Comparison of ENCODE assay signal across 19 mouse cellular contexts in genomic region chr12:92293341-92293720, GRCm38 (mm10).
DNase-seq lines count a peak whose midpoint lies in the region; ATAC-seq lines count a peak whose summit lies in the region.
"Had no signal": no experiment of that assay in that cellular context is flagged by ENCODE, and none has a peak within 500 bp of the region (broad histone marks: within the 10 kb centered on the region; RNA-seq: fewer than 3 reads in every experiment).

No protein-coding gene starts in this region.

- H3K4me1 ChIP-seq in neural tube, embryonic 12.5 days, result peaks cover 8% of the 10 kb centered on the region
- H3K4me1 ChIP-seq in neural tube, embryonic 15.5 days, result peaks cover 8% of the 10 kb centered on the region
- peaks cover 11% of the 10 kb centered on the region for H3K4me1 ChIP-seq in hindbrain, embryonic 13.5 days (replicated peaks)
- peaks cover 20% of the 10 kb centered on the region for H3K4me1 ChIP-seq in midbrain, embryonic 13.5 days (replicated peaks)
- no peaks in the 10 kb centered on the region for H3K4me1 ChIP-seq in intestine, embryonic 16.5 days (ENCODE audit: control insufficient read depth, insufficient read depth, low read length)
- H3K4me1 ChIP-seq: heart, embryonic 15.5 days had no signal

- H3K9me3 ChIP-seq in neural tube, embryonic 12.5 days, result no peaks in the 10 kb centered on the region
- no peaks in the 10 kb centered on the region for H3K9me3 ChIP-seq in neural tube, embryonic 15.5 days (replicated peaks)
- H3K9me3 ChIP-seq in hindbrain, embryonic 13.5 days, result no peaks in the 10 kb centered on the region
- H3K9me3 ChIP-seq in midbrain, embryonic 13.5 days, result no peaks in the 10 kb centered on the region
- no peaks in the 10 kb centered on the region for H3K9me3 ChIP-seq in intestine, embryonic 16.5 days (ENCODE audit: control insufficient read depth, low read length)
- H3K9me3 ChIP-seq: heart, embryonic 15.5 days; limb, embryonic 13.5 days had no signal

- peak overlapping the region; percentile 43 for H3K4me2 ChIP-seq in neural tube, embryonic 12.5 days (replicated peaks)
- no peak overlapping the region for H3K4me2 ChIP-seq in neural tube, embryonic 15.5 days
- no peak overlapping the region for H3K4me2 ChIP-seq in hindbrain, embryonic 13.5 days
- H3K4me2 ChIP-seq in midbrain, embryonic 13.5 days (replicated peaks), result no peak overlapping the region
- no peak overlapping the region for H3K4me2 ChIP-seq in intestine, embryonic 16.5 days (ENCODE audit: low read depth, low read length)
- H3K4me2 ChIP-seq: heart, embryonic 15.5 days; limb, embryonic 13.5 days had no signal

- DNase-seq in kidney, postnatal 14 days, result no peak
- no peak for DNase-seq in MN1 (ENCODE audit: low spot score)
- DNase-seq in spleen, adult 18-20 months, result no peak
- DNase-seq: adrenal gland, postnatal 14 days; cerebellum, adult 18-20 months; gastrocnemius, postnatal 10 days; heart, adult 2 months; kidney, adult 2 months; kidney, postnatal 36 days; layer of hippocampus, adult 9-11 months; lung, postnatal 10 days; right cerebral cortex, postnatal 4 days had no signal

- no peaks in the 10 kb centered on the region for H3K27me3 ChIP-seq in neural tube, embryonic 12.5 days (replicated peaks)
- H3K27me3 ChIP-seq in neural tube, embryonic 15.5 days (replicated peaks), result no peaks in the 10 kb centered on the region
- no peaks in the 10 kb centered on the region for H3K27me3 ChIP-seq in hindbrain, embryonic 13.5 days
- no peaks in the 10 kb centered on the region for H3K27me3 ChIP-seq in midbrain, embryonic 13.5 days
- no peaks in the 10 kb centered on the region for H3K27me3 ChIP-seq in intestine, embryonic 16.5 days (replicated peaks; ENCODE audit: control insufficient read depth, insufficient read depth, low read length)
- H3K27me3 ChIP-seq: heart, embryonic 15.5 days; limb, embryonic 13.5 days had no signal

- H3K4me3 ChIP-seq in neural tube, embryonic 12.5 days, result no peak overlapping the region
- H3K4me3 ChIP-seq in neural tube, embryonic 15.5 days (replicated peaks), result no peak overlapping the region
- H3K4me3 ChIP-seq in hindbrain, embryonic 13.5 days, result no peak overlapping the region
- no peak overlapping the region for H3K4me3 ChIP-seq in midbrain, embryonic 13.5 days (replicated peaks)
- H3K4me3 ChIP-seq in intestine, embryonic 16.5 days (ENCODE audit: low read length), result no peak overlapping the region
- H3K4me3 ChIP-seq: heart, adult 2 months; heart, embryonic 15.5 days; limb, embryonic 13.5 days had no signal

- peak; percentile 42 for ATAC-seq in neural tube, embryonic 12.5 days (ENCODE audit: low FRiP score, low read depth)
- no peak for ATAC-seq in neural tube, embryonic 15.5 days (ENCODE audit: low FRiP score)
- ATAC-seq in hindbrain, embryonic 13.5 days (ENCODE audit: low FRiP score), result 0 out of 2 replicates have a peak, but pooled peaks have one; percentile 27
- ATAC-seq in midbrain, embryonic 13.5 days, result peak; percentile 24; the same call in 1 of the 2 replicates
- no peak for ATAC-seq in intestine, embryonic 16.5 days

- no peak overlapping the region for H3K9ac ChIP-seq in neural tube, embryonic 12.5 days
- no peak overlapping the region for H3K9ac ChIP-seq in neural tube, embryonic 15.5 days (replicated peaks)
- peak overlapping the region; percentile 55; the same call in 1 of the 2 replicates for H3K9ac ChIP-seq in hindbrain, embryonic 13.5 days
- no peak overlapping the region; the same call in 1 of the 2 replicates for H3K9ac ChIP-seq in midbrain, embryonic 13.5 days (replicated peaks)
- H3K9ac ChIP-seq in intestine, embryonic 16.5 days (ENCODE audit: low read depth, low read length), result no peak overlapping the region
- H3K9ac ChIP-seq: heart, embryonic 15.5 days; limb, embryonic 13.5 days had no signal

- no peaks in the 10 kb centered on the region for H3K36me3 ChIP-seq in neural tube, embryonic 12.5 days
- H3K36me3 ChIP-seq in neural tube, embryonic 15.5 days, result no peaks in the 10 kb centered on the region
- H3K36me3 ChIP-seq in hindbrain, embryonic 13.5 days, result no peaks in the 10 kb centered on the region
- H3K36me3 ChIP-seq in midbrain, embryonic 13.5 days, result no peaks in the 10 kb centered on the region
- H3K36me3 ChIP-seq in intestine, embryonic 16.5 days (ENCODE audit: control insufficient read depth, insufficient read depth, low read length), result no peaks in the 10 kb centered on the region
- H3K36me3 ChIP-seq: heart, embryonic 15.5 days; limb, embryonic 13.5 days had no signal

- no peak overlapping the region for H3K27ac ChIP-seq in neural tube, embryonic 12.5 days
- H3K27ac ChIP-seq in neural tube, embryonic 15.5 days (replicated peaks), result no peak overlapping the region
- peak overlapping the region; percentile 71 for H3K27ac ChIP-seq in hindbrain, embryonic 13.5 days
- H3K27ac ChIP-seq in midbrain, embryonic 13.5 days, result peak overlapping the region; percentile 61
- no peak overlapping the region for H3K27ac ChIP-seq in intestine, embryonic 16.5 days (ENCODE audit: low read length)
- H3K27ac ChIP-seq: heart, adult 2 months; heart, embryonic 15.5 days; limb, embryonic 13.5 days had no signal

Comparison
In these comparisons a context has a peak if more than half of its experiments do, and no peak if none do; other contexts are left out.
1. ATAC-seq: peak in neural tube, embryonic 12.5 days (single experiment), hindbrain, embryonic 13.5 days (single experiment) and midbrain, embryonic 13.5 days (single experiment); none in neural tube, embryonic 15.5 days (single experiment) and intestine, embryonic 16.5 days (single experiment).
2. H3K27ac ChIP-seq: peak in hindbrain, embryonic 13.5 days (single experiment) and midbrain, embryonic 13.5 days (single experiment); none in neural tube, embryonic 12.5 days (single experiment), neural tube, embryonic 15.5 days (single experiment) and intestine, embryonic 16.5 days (single experiment).